Mouse (Mus musculus) layer of hippocampus, postnatal 25 days (tissue): ENCODE measurements at regions not wholly inside any gene's neighbourhood (a gene's known extent, or its start where the extent isn't known, plus 50 kb on each side); places are given as distances from the start of the nearest gene placed in this dataset.

Source experiments
- DNase-seq, 2 experiments: peaks; one replicate each; pipeline ENCODE4 v3.0.0; 2022; ENCODE audit warnings: mixed read lengths in 2 of 2, low spot score in 1 of 2; ENCODE audit errors: extremely low spot score in 1 of 2

GRCm38 (mm10) chr8:127809203-127810155 is 548.9 kb upstream of the Nrp1 start:
- DNase-seq, result no peak

- DNase-seq, result no peak
These were observed 547.1 kb upstream of the Nrp1 start for GRCm38 (mm10) chr8:127811338-127811737.

GRCm38 (mm10) chr8:127814785-127815523 is 543.5 kb upstream of the Nrp1 start:
- no peak for DNase-seq

GRCm38 (mm10) chr8:127820741-127821170 is 537.6 kb upstream of the Nrp1 start:
- no peak for DNase-seq

GRCm38 (mm10) chr8:127821646-127822045 is 536.8 kb upstream of the Nrp1 start:
- no peak for DNase-seq

- no peak for DNase-seq
These were observed 533.4 kb upstream of the Nrp1 start for GRCm38 (mm10) chr8:127825041-127825440.

- DNase-seq, result no peak
These were observed 530.6 kb upstream of the Nrp1 start for GRCm38 (mm10) chr8:127827826-127828225.

GRCm38 (mm10) chr8:127829659-127830058 is 528.7 kb upstream of the Nrp1 start:
- DNase-seq, result no peak

GRCm38 (mm10) chr8:127834006-127834405 is 524.4 kb upstream of the Nrp1 start:
- no peak for DNase-seq

GRCm38 (mm10) chr8:127836410-127837206 is 521.8 kb upstream of the Nrp1 start:
- no peak for DNase-seq

- no peak for DNase-seq
These were observed 520.1 kb upstream of the Nrp1 start for GRCm38 (mm10) chr8:127838311-127838710.

- no peak for DNase-seq
These were observed 510.9 kb upstream of the Nrp1 start for GRCm38 (mm10) chr8:127847332-127848018.

GRCm38 (mm10) chr8:127849926-127850325 is 508.5 kb upstream of the Nrp1 start:
- no peak for DNase-seq

- DNase-seq, result no peak
These were observed 502.6 kb upstream of the Nrp1 start for GRCm38 (mm10) chr8:127855653-127856300.

GRCm38 (mm10) chr8:127856351-127857135 is 501.9 kb upstream of the Nrp1 start:
- DNase-seq, result no peak

- no peak for DNase-seq
These were observed 499.4 kb upstream of the Nrp1 start for GRCm38 (mm10) chr8:127859036-127859435.

- no peak for DNase-seq
These were observed 498.0 kb upstream of the Nrp1 start for GRCm38 (mm10) chr8:127860376-127860775.

GRCm38 (mm10) chr8:127860891-127861290 is 497.5 kb upstream of the Nrp1 start:
- no peak for DNase-seq

GRCm38 (mm10) chr8:127884641-127885040 is 473.8 kb upstream of the Nrp1 start:
- no peak for DNase-seq
